Mouse (Mus musculus) midbrain, embryonic 15.5 days (tissue): ENCODE measurements at regions not wholly inside any gene's neighbourhood (a gene's known extent, or its start where the extent isn't known, plus 50 kb on each side); places are given as distances from the start of the nearest gene placed in this dataset.

Experiments
- ATAC-seq: fragments of 200-750 bp; cut with Nextera tagmentation; replicated peaks from 2 replicates; pipeline ENCODE4 v1.8.0; 2017; ENCODE audit warnings: moderate TSS enrichment
- H3K27ac ChIP-seq: fragments of 300-500 bp; sonication (generic); 2 replicates; pipeline ENCODE4 v1.5.1; 2015; ENCODE audit warnings: mild to moderate bottlenecking, inconsistent platforms
- H3K27me3 ChIP-seq: fragments of 300-500 bp; sonication (generic); replicated peaks from 2 replicates; pipeline ENCODE4 v1.6.1; 2015; ENCODE audit warnings: inconsistent platforms
- H3K36me3 ChIP-seq: fragments of 300-500 bp; sonication (generic); replicated peaks from 2 replicates; pipeline ENCODE4 v1.6.1; 2015; ENCODE audit warnings: inconsistent platforms
- H3K4me1 ChIP-seq: fragments of 300-500 bp; sonication (generic); 2 replicates; pipeline ENCODE4 v1.6.1; 2015; ENCODE audit warnings: inconsistent platforms
- H3K4me2 ChIP-seq: fragments of 300-500 bp; sonication (generic); 2 replicates; pipeline ENCODE4 v1.6.1; 2015; ENCODE audit warnings: inconsistent platforms, mild to moderate bottlenecking, moderate library complexity
- H3K4me3 ChIP-seq: fragments of 300-500 bp; sonication (generic); 2 replicates; pipeline ENCODE4 v1.5.1; 2015; ENCODE audit warnings: mild to moderate bottlenecking, inconsistent platforms
- H3K9ac ChIP-seq: fragments of 300-500 bp; sonication (generic); 2 replicates; pipeline ENCODE4 v1.6.1; 2015; ENCODE audit warnings: mild to moderate bottlenecking, inconsistent platforms
- H3K9me3 ChIP-seq: fragments of 300-500 bp; sonication (generic); 2 replicates; pipeline ENCODE4 v1.6.1; 2016; ENCODE audit warnings: inconsistent platforms
- WGBS: fragments of 180-500 bp; shearing (Covaris S2); methylation state at CpG from one replicate; pipeline ENCODE4 v1.1.7; 2015; ENCODE audit warnings: mixed read lengths; 5-methylcytosine and 5-hydroxymethylcytosine counted together

DNA sequence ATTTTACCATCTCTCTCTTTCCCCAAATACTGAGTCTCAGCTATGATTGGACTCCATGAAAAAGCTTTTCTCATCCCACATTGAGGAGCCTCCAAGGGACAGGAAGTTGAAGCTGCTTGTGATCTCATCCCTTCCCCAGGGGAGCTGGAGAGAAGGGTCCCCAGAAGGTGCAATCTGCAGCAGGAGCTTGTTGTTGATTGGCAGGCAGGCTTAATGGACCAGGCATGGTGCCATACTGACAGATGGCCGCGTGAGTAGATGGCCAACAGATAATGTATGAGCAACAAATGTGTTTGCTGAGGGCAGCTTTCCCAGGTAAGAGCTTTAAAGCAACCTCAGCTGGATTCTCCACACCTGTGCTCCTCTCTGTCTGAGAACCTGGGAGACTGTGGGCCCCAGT lies 65.9 kb upstream of the Tox3 start:
- Histone ChIP-seq H3K27ac (no peak overlapping the region), H3K27me3 (no peaks in the 10 kb centered on the region), H3K4me3 (no peak overlapping the region), H3K36me3 (no peaks in the 10 kb centered on the region), H3K9ac (no peak overlapping the region), H3K9me3 (no peaks in the 10 kb centered on the region), H3K4me1 (no peaks in the 10 kb centered on the region), H3K4me2 (no peak overlapping the region)
- no peak for ATAC-seq
- 87% methylated on average over 2 of the region's 2 CpGs for WGBS
